Mouse (Mus musculus) neural tube, embryonic 14.5 days (tissue): ENCODE results near the gene Olfr1437. TPM values are rescaled to one million over a fixed set of nuclear protein-coding genes. Genes with fewer than 3 reads are reported as not detected.
"Not testable (repeated sequence)": the region's sequence is repeated elsewhere in the genome, so short reads cannot be mapped to it uniquely, and the experiment has no call there.

Experiments used
- ATAC-seq: fragments of 200-750 bp; cut with Nextera tagmentation; 2 replicates; pipeline ENCODE4 v1.8.0; 2017; ENCODE audit warnings: low read depth, mild to moderate bottlenecking, moderate TSS enrichment, moderate library complexity
- H3K27ac ChIP-seq: fragments of 300-500 bp; sonication (generic); 2 replicates; pipeline ENCODE4 v1.5.1; 2014; ENCODE audit warnings: low read depth, mild to moderate bottlenecking, control low read depth, low read length, moderate library complexity, mixed read lengths
- H3K27me3 ChIP-seq: fragments of 300-500 bp; sonication (generic); 2 replicates; pipeline ENCODE4 v1.6.1; 2014; ENCODE audit warnings: low read length; ENCODE audit not compliant: control insufficient read depth, insufficient read depth
- H3K36me3 ChIP-seq: fragments of 300-500 bp; sonication (generic); 2 replicates; pipeline ENCODE4 v1.6.1; 2014; ENCODE audit warnings: low read length, mixed read lengths; ENCODE audit not compliant: control insufficient read depth, insufficient read depth
- H3K4me1 ChIP-seq: fragments of 300-500 bp; sonication (generic); 2 replicates; pipeline ENCODE4 v1.6.1; 2014; ENCODE audit warnings: low read length; ENCODE audit not compliant: control insufficient read depth, insufficient read depth
- H3K4me2 ChIP-seq: fragments of 300-500 bp; sonication (generic); 2 replicates; pipeline ENCODE4 v1.6.1; 2014; ENCODE audit warnings: mild to moderate bottlenecking, low read depth, low read length, control low read depth
- H3K4me3 ChIP-seq: fragments of 300-500 bp; sonication (generic); 2 replicates; pipeline ENCODE4 v1.5.1; 2014; ENCODE audit warnings: low read depth, low read length, control low read depth, mixed read lengths
- H3K9ac ChIP-seq: fragments of 300-500 bp; sonication (generic); replicated peaks from 2 replicates; pipeline ENCODE4 v1.6.1; 2014; ENCODE audit warnings: low read depth, mild to moderate bottlenecking, control low read depth, low read length, mixed read lengths
- H3K9me3 ChIP-seq: fragments of 300-500 bp; sonication (generic); 2 replicates; pipeline ENCODE4 v1.6.1; 2016; ENCODE audit warnings: low read length; ENCODE audit not compliant: control insufficient read depth
- WGBS: fragments of 180-500 bp; shearing (Covaris S2); extraction: QIAGEN DNeasy Blood & Tissue Kit; methylation state at CpG from one replicate; pipeline ENCODE4 v1.1.7; 2014; 5-methylcytosine and 5-hydroxymethylcytosine counted together
- polyA plus RNA-seq: library from polyadenylated mRNA; unstranded; fragments of >200 nt; fragmentation: Nextera tagmentation; extraction: Ambion mirVana; gene quantifications from 2 replicates; pipeline ENCODE4 v1.2.1, GENCODE M21; 2014

Gene Olfr1437
- not detected in 2 replicates for polyA plus RNA-seq

- Histone ChIP-seq H3K9me3 (no peaks in the 10 kb centered on the region), H3K4me1 (no peaks in the 10 kb centered on the region), H3K4me2 (no peak within 1 kb of the TSS), H3K27me3 (no peaks in the 10 kb centered on the region), H3K4me3 (no peak within 1 kb of the TSS), H3K36me3 (no peaks in the 10 kb centered on the region), H3K9ac (no peak within 1 kb of the TSS), H3K27ac (no peak within 1 kb of the TSS)
- 63% methylated on average over 2 of the region's 2 CpGs for WGBS
- no peak for ATAC-seq
These were observed at the start of gene Olfr1437 for GRCm38 (mm10) chr19:12325001-12325400. TSS of gene Olfr1437 (minus strand) at chr19:12325101.

GRCm38 (mm10) chr19:12374465-12375025 lies 49.6 kb upstream of the Olfr1437 start:
- H3K9ac ChIP-seq, result no peak overlapping the region
- H3K27ac ChIP-seq, result no peak overlapping the region

GRCm38 (mm10) chr19:12373004-12373403 lies 48.1 kb upstream of the Olfr1437 start:
- Histone ChIP-seq H3K4me3 (no peak overlapping the region), H3K9ac (no peak overlapping the region), H3K9me3 (no peaks in the 10 kb centered on the region), H3K27ac (no peak overlapping the region), H3K4me2 (no peak overlapping the region), H3K27me3 (no peaks in the 10 kb centered on the region), H3K36me3 (no peaks in the 10 kb centered on the region), H3K4me1 (no peaks in the 10 kb centered on the region)
- WGBS, result 87% methylated on average over 3 of the region's 3 CpGs
- ATAC-seq, result no peak

More at GRCm38 (mm10) chr19:12374465-12375025, 49.6 kb upstream of the Olfr1437 start:
- H3K4me1 ChIP-seq, result no peaks in the 10 kb centered on the region
- H3K27me3 ChIP-seq, result no peaks in the 10 kb centered on the region
- no peaks in the 10 kb centered on the region for H3K9me3 ChIP-seq
- no peaks in the 10 kb centered on the region for H3K36me3 ChIP-seq
- ATAC-seq, result no peak
- H3K4me2 ChIP-seq, result no peak overlapping the region
- WGBS, result 78% methylated on average over 2 of the region's 2 CpGs
- no peak overlapping the region for H3K4me3 ChIP-seq

GRCm38 (mm10) chr19:12335810-12336209 lies 10.9 kb upstream of the Olfr1437 start, which contains the start of gene Olfr1438-ps1:
TSS of gene Olfr1438-ps1 (minus strand) at chr19:12335910.
- Histone ChIP-seq H3K9ac (no peak within 1 kb of the TSS), H3K27me3 (no peaks in the 10 kb centered on the region), H3K4me2 (no peak within 1 kb of the TSS), H3K4me1 (no peaks in the 10 kb centered on the region), H3K9me3 (no peaks in the 10 kb centered on the region), H3K27ac (no peak within 1 kb of the TSS), H3K36me3 (no peaks in the 10 kb centered on the region), H3K4me3 (no peak within 1 kb of the TSS)
- ATAC-seq, result no peak
- WGBS, result 84% methylated on average over 3 of the region's 3 CpGs

GRCm38 (mm10) chr19:12299030-12299429 lies 25.9 kb downstream of the Olfr1437 start, which contains the start of gene Olfr1436:
TSS of gene Olfr1436 (minus strand) at chr19:12299130.
- H3K27me3 ChIP-seq, H3K4me2 ChIP-seq, ATAC-seq, H3K4me1 ChIP-seq, H3K9ac ChIP-seq, H3K4me3 ChIP-seq, H3K9me3 ChIP-seq, H3K36me3 ChIP-seq, H3K27ac ChIP-seq: not testable (repeated sequence)
- 74% methylated on average over 1 of the region's 1 CpGs for WGBS

- Histone ChIP-seq H3K4me3 (no peak overlapping the region), H3K4me2 (no peak overlapping the region), H3K27me3 (no peaks in the 10 kb centered on the region), H3K36me3 (no peaks in the 10 kb centered on the region), H3K9ac (no peak overlapping the region), H3K4me1 (no peaks in the 10 kb centered on the region), H3K27ac (no peak overlapping the region), H3K9me3 (no peaks in the 10 kb centered on the region)
- ATAC-seq, result no peak
These were observed 31.9 kb downstream of the Olfr1437 start for GRCm38 (mm10) chr19:12292979-12293378.

- no peak within 1 kb of the TSS for H3K4me3 ChIP-seq
- no peaks in the 10 kb centered on the region for H3K4me1 ChIP-seq
- no peaks in the 10 kb centered on the region for H3K36me3 ChIP-seq
- no peak within 1 kb of the TSS for H3K9ac ChIP-seq
- no peaks in the 10 kb centered on the region for H3K27me3 ChIP-seq
- no peaks in the 10 kb centered on the region for H3K9me3 ChIP-seq
- H3K4me2 ChIP-seq, result no peak within 1 kb of the TSS
- ATAC-seq, result no peak
- H3K27ac ChIP-seq, result no peak within 1 kb of the TSS
- WGBS, result 82% methylated on average over 2 of the region's 2 CpGs
These were observed 45.3 kb downstream of the Olfr1437 start, which contains the start of gene Olfr1434 for GRCm38 (mm10) chr19:12279554-12279953. TSS of gene Olfr1434 (plus strand) at chr19:12279854.

Other genes with a start within 250 kb of the Olfr1437 start
- not detected in 2 replicates for gene Olfr1425, start 247.4 kb downstream of the Olfr1437 start, polyA plus RNA-seq
- gene Olfr1426, start 233.1 kb downstream of the Olfr1437 start, polyA plus RNA-seq, result not detected in 2 replicates
- gene Olfr1427, start 221.8 kb downstream of the Olfr1437 start, polyA plus RNA-seq, result not detected in 2 replicates
- gene Olfr1428, start 209.2 kb downstream of the Olfr1437 start, polyA plus RNA-seq, result not detected in 2 replicates
- not detected in 2 replicates for gene Olfr76, start 201.9 kb downstream of the Olfr1437 start, polyA plus RNA-seq
- not detected in 2 replicates for gene Olfr1555-ps1, start 155.0 kb downstream of the Olfr1437 start, polyA plus RNA-seq
- gene Olfr1431, start 124.5 kb downstream of the Olfr1437 start, polyA plus RNA-seq, result not detected in 2 replicates
- not detected in 2 replicates for gene Olfr1432, start 92.5 kb downstream of the Olfr1437 start, polyA plus RNA-seq
- gene Olfr262, start 83.4 kb downstream of the Olfr1437 start, polyA plus RNA-seq, result not detected in 2 replicates
- gene Olfr235, start 64.1 kb downstream of the Olfr1437 start, polyA plus RNA-seq, result not detected in 2 replicates
- not detected in 2 replicates for gene Olfr1434, start 45.2 kb downstream of the Olfr1437 start, polyA plus RNA-seq
- gene Olfr1436, start 26.0 kb downstream of the Olfr1437 start, polyA plus RNA-seq, result not detected in 2 replicates
- gene Olfr1438-ps1, start 10.8 kb upstream of the Olfr1437 start, polyA plus RNA-seq, result not detected in 2 replicates
- gene Olfr1440, start 62.2 kb upstream of the Olfr1437 start, polyA plus RNA-seq, result not detected in 2 replicates
- gene Olfr1441, start 92.3 kb upstream of the Olfr1437 start, polyA plus RNA-seq, result not detected in 2 replicates
- gene Pfpl, start 102.8 kb upstream of the Olfr1437 start, polyA plus RNA-seq, result not detected in 2 replicates
- gene Mpeg1, start 135.7 kb upstream of the Olfr1437 start, polyA plus RNA-seq, result 1.3 and 1.5 TPM in 2 replicates
- gene Dtx4, start 176.4 kb upstream of the Olfr1437 start, polyA plus RNA-seq, result 37.7 and 47.6 TPM in 2 replicates
- 5.1 and 7.3 TPM in 2 replicates for gene Fam111a, start 220.6 kb upstream of the Olfr1437 start, polyA plus RNA-seq